Mouse (Mus musculus) G1E (cell line): Measurements from ENCODE around the gene Tuft1.
"Not testable (repeated sequence)": the region's sequence is repeated elsewhere in the genome, so short reads cannot be mapped to it uniquely, and the experiment has no call there.

Source experiments
- CTCF ChIP-seq: IDR thresholded peaks from 2 replicates; pipeline ENCODE4 v1.5.1; 2012; ENCODE audit warnings: low read depth, low read length, inconsistent platforms, mixed read lengths
- GATA1 ChIP-seq: IDR thresholded peaks from 2 replicates; pipeline ENCODE4 v1.6.1; 2012; ENCODE audit warnings: borderline replicate concordance, low read length, inconsistent platforms, mixed read lengths
- GATA2 ChIP-seq: IDR thresholded peaks from 2 replicates; pipeline ENCODE4 v1.6.1; 2012; ENCODE audit warnings: low read depth, low read length, inconsistent platforms, borderline replicate concordance
- TAL1 ChIP-seq: conservative IDR thresholded peaks from 2 replicates; pipeline ENCODE4 v1.6.1; 2012; ENCODE audit warnings: low read depth, low read length, inconsistent platforms, mixed read lengths

GRCm38 (mm10) chr3:94689195-94689594 lies 30.5 kb upstream of the Tuft1 start:
- not testable (repeated sequence) for TF ChIP-seq CTCF, GATA1, GATA2, TAL1
